Mouse (Mus musculus): Measurements from ENCODE around the gene Plek.

DNA sequence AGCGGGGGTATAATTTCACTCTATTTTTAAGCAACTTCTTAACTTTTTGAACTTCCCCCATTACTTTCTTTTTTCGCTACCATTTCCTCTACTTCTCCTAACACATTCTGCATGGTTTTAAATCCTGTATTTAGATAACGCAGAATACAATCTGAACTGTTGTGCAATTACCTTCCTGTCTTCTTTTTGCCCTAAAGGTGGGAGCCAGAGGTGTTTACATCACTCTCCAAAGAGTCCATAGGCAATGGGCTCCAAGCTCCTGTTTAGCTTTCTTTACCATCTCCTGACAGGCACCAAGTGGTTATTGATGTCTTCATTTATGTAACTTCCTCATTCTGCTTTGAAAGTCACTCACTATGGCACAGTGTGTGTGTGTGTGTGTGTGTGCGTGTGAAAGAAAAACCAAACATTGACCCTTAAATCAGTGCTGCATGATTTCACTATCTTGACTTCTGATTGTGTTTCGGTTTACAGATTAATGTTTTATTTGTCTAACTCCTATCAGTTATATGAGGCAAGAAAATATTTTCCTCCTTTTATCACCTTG is 73.9 kb downstream of the Plek start:
- no peak for TF ChIP-seq GATA1 (IDR thresholded peaks at IDR 0.05; ENCODE audit: low read length)
- no peak for TF ChIP-seq TAL1 (IDR thresholded peaks at IDR 0.05; ENCODE audit: low read length)
